Mouse (Mus musculus) thymus, postnatal 10 days (tissue): ENCODE measurements at regions not wholly inside any gene's neighbourhood (a gene's known extent, or its start where the extent isn't known, plus 50 kb on each side); places are given as distances from the start of the nearest gene placed in this dataset.

Source experiments
- DNase-seq, 2 experiments: peaks; one replicate each; pipeline ENCODE4 v3.0.0; 2021; ENCODE audit warnings: low spot score in 2 of 2

GRCm38 (mm10) chr10:67731577-67731976, 180.9 kb downstream of the Zfp365 start:
- no peak for DNase-seq

GRCm38 (mm10) chr10:67729271-67729670, 180.5 kb upstream of the Ado start:
- peak in 1 of 2 experiments; percentile 15 for DNase-seq

GRCm38 (mm10) chr10:67727580-67727979, 178.8 kb upstream of the Ado start:
- DNase-seq, result no peak

GRCm38 (mm10) chr10:67726796-67727195, 178.0 kb upstream of the Ado start:
- DNase-seq, result no peak

- DNase-seq, result no peak
These were observed 177.6 kb upstream of the Ado start for GRCm38 (mm10) chr10:67726351-67726750.

- DNase-seq, result peak; percentile 6 to 46
These were observed 173.0 kb upstream of the Ado start for GRCm38 (mm10) chr10:67721787-67722186.

- no peak for DNase-seq
These were observed 168.8 kb upstream of the Ado start for GRCm38 (mm10) chr10:67717506-67717905.

GRCm38 (mm10) chr10:67715046-67715445, 166.3 kb upstream of the Ado start:
- no peak for DNase-seq

- DNase-seq, result no peak
These were observed 164.3 kb upstream of the Ado start for GRCm38 (mm10) chr10:67713098-67713497.

GRCm38 (mm10) chr10:67712665-67713064, 163.9 kb upstream of the Ado start:
- no peak for DNase-seq

- DNase-seq, result no peak
These were observed 163.2 kb upstream of the Ado start for GRCm38 (mm10) chr10:67711961-67712360.

- no peak for DNase-seq
These were observed 157.7 kb upstream of the Ado start for GRCm38 (mm10) chr10:67706436-67706835.

- no peak for DNase-seq
These were observed 154.2 kb upstream of the Ado start for GRCm38 (mm10) chr10:67702783-67703455.

GRCm38 (mm10) chr10:67697401-67698195, 148.8 kb upstream of the Ado start:
- DNase-seq, result peak; percentile 43 to 52

GRCm38 (mm10) chr10:67695891-67696853, 147.4 kb upstream of the Ado start:
- no peak for DNase-seq

- no peak for DNase-seq
These were observed 146.0 kb upstream of the Ado start for GRCm38 (mm10) chr10:67694751-67695150.

- DNase-seq, result no peak
These were observed 144.8 kb upstream of the Ado start for GRCm38 (mm10) chr10:67693586-67693985.

GRCm38 (mm10) chr10:67689944-67690670, 141.4 kb upstream of the Ado start:
- DNase-seq, result no peak

GRCm38 (mm10) chr10:67679382-67679781, 130.6 kb upstream of the Ado start:
- DNase-seq, result no peak

- DNase-seq, result no peak
These were observed 124.7 kb upstream of the Ado start for GRCm38 (mm10) chr10:67673450-67673849.

GRCm38 (mm10) chr10:67672281-67672680, 123.5 kb upstream of the Ado start:
- no peak for DNase-seq
